Mouse (Mus musculus) lung, embryonic 14.5 days (tissue): ENCODE data around the gene Fhad1. TPM values are rescaled to one million over a fixed set of nuclear protein-coding genes. Genes with fewer than 3 reads are reported as not detected.

Experiments used
- ATAC-seq: fragments of 200-750 bp; cut with Nextera tagmentation; 2 replicates; pipeline ENCODE4 v1.8.0; 2017; ENCODE audit warnings: mild to moderate bottlenecking, moderate TSS enrichment, moderate library complexity; ENCODE audit not compliant: insufficient read depth
- DNase-seq: peaks from one replicate; pipeline ENCODE4 v3.0.0-alpha.2; 2015
- H3K27ac ChIP-seq: fragments of 300-500 bp; sonication (generic); 2 replicates; pipeline ENCODE4 v1.5.1; 2014; ENCODE audit warnings: low read depth, mild to moderate bottlenecking, moderate library complexity
- H3K27me3 ChIP-seq: fragments of 300-500 bp; sonication (generic); 2 replicates; pipeline ENCODE4 v1.6.1; 2014; ENCODE audit warnings: low read length, control low read depth; ENCODE audit not compliant: insufficient read depth
- H3K36me3 ChIP-seq: fragments of 300-500 bp; sonication (generic); 2 replicates; pipeline ENCODE4 v1.6.1; 2014; ENCODE audit warnings: control low read depth; ENCODE audit not compliant: insufficient read depth
- H3K4me1 ChIP-seq: fragments of 300-500 bp; sonication (generic); 2 replicates; pipeline ENCODE4 v1.6.1; 2014; ENCODE audit warnings: antibody characterized with exemption, control low read depth; ENCODE audit not compliant: insufficient read depth
- H3K4me2 ChIP-seq: fragments of 300-500 bp; sonication (generic); 2 replicates; pipeline ENCODE4 v1.6.1; 2014; ENCODE audit warnings: mild to moderate bottlenecking
- H3K4me3 ChIP-seq: fragments of 300-500 bp; sonication (generic); 2 replicates; pipeline ENCODE4 v1.5.1; 2014; ENCODE audit warnings: low read depth, low read length
- H3K9ac ChIP-seq: fragments of 300-500 bp; sonication (generic); 2 replicates; pipeline ENCODE4 v1.6.1; 2014
- H3K9me3 ChIP-seq: fragments of 300-500 bp; sonication (generic); 2 replicates; pipeline ENCODE4 v1.6.1; 2016; ENCODE audit warnings: low read depth, low read length, control low read depth
- CTCF ChIP-seq: IDR thresholded peaks from 2 replicates; pipeline ENCODE4 v1.5.1; 2016; ENCODE audit warnings: antibody characterized with exemption, low read depth
- WGBS: fragments of 180-500 bp; shearing (Covaris S2); extraction: QIAGEN DNeasy Blood & Tissue Kit; methylation state at CpG from one replicate; pipeline ENCODE4 v1.1.7; 2014; 5-methylcytosine and 5-hydroxymethylcytosine counted together
- polyA plus RNA-seq: library from polyadenylated mRNA; unstranded; fragments of >200 nt; fragmentation: Nextera tagmentation; extraction: Ambion mirVana; gene quantifications from 2 replicates; pipeline ENCODE4 v1.2.1, GENCODE M21; 2014

The Fhad1 gene
- polyA plus RNA-seq, 1 experiment from 2014 or later = 1.4 TPM

- H3K4me3 ChIP-seq = no peak overlapping the region
- DNase-seq (no peak), ATAC-seq (no peak)
- H3K9me3 ChIP-seq = no peaks in the 10 kb centered on the region
- no peak for TF ChIP-seq CTCF
- 94% methylated on average over 14 of the region's 14 CpGs for WGBS
- no peak overlapping the region for H3K9ac ChIP-seq
- H3K27me3 ChIP-seq = no peaks in the 10 kb centered on the region
- peaks cover 25% of the 10 kb centered on the region for H3K36me3 ChIP-seq
- H3K4me1 ChIP-seq = 0 out of 2 replicates have a peak, but pooled peaks cover 5% of the 10 kb centered on the region
- H3K27ac ChIP-seq = no peak overlapping the region
- no peak overlapping the region for H3K4me2 ChIP-seq
These were observed 155.5 kb downstream of the Fhad1 start for GRCm38 (mm10) chr4:141859351-141859750.

DNA sequence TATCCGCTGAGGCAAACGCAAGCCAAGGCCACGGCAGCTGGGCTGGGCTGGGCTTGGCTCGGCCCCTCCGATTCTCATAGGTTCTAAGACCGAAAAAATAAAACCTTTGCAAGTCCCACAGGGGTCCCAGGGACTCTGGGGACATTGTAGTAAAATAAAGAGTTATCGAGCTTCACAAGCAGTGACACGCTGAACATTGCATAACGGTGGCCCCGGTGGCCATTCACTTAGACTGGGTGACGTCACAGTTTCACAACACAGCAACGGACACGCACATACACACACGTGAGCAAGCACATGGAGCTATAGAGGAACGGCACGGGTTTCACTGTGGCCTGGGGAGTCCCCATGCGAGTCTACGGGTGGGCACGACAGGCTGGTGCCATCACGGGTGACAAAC lies 156.4 kb downstream of the Fhad1 start:
- ATAC-seq (no peak), DNase-seq (peak; percentile 61)
- no peak overlapping the region for H3K4me2 ChIP-seq
- no peak for TF ChIP-seq CTCF
- 0 out of 2 replicates have a peak, but pooled peaks cover 5% of the 10 kb centered on the region for H3K4me1 ChIP-seq
- H3K9ac ChIP-seq = no peak overlapping the region
- no peaks in the 10 kb centered on the region for H3K27me3 ChIP-seq
- H3K9me3 ChIP-seq = no peaks in the 10 kb centered on the region
- WGBS = 77% methylated on average over 20 of the region's 20 CpGs
- no peak overlapping the region for H3K4me3 ChIP-seq
- H3K36me3 ChIP-seq = peaks cover 25% of the 10 kb centered on the region
- H3K27ac ChIP-seq = peak overlapping the region; percentile 36; the same call in 1 of the 2 replicates

DNA sequence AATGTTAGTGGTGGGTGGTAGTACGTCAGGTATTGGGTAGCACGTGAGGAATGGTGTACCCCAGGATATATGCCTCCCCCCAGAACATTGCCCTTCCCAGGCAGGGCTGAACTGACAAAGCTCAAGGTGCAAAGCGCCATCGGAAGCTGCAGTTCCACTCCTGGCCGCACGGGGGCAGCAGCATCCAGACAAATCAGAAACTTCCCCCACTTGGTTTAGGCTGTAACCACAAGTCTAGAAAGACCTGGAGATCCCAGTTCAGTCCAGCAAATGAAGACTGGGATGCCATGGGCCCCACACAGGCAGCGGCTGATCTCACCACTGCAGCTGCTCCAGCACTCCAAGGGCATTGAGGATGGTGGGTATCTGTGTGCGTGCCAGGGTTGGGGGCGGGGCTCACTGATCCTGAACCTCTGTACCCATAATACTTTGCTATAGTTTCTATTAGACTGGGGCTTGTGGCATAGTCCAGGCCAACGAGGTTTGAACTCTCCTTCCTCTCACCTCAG lies 157.4 kb downstream of the Fhad1 start:
- no peaks in the 10 kb centered on the region for H3K27me3 ChIP-seq
- H3K4me3 ChIP-seq = no peak overlapping the region
- H3K4me1 ChIP-seq = 0 out of 2 replicates have a peak, but pooled peaks cover 5% of the 10 kb centered on the region
- H3K27ac ChIP-seq = no peak overlapping the region
- ATAC-seq = peak; percentile 80
- H3K9me3 ChIP-seq = no peaks in the 10 kb centered on the region
- no peak overlapping the region for H3K9ac ChIP-seq
- 16% methylated on average over 10 of the region's 10 CpGs for WGBS
- H3K4me2 ChIP-seq = no peak overlapping the region
- TF ChIP-seq CTCF = peak; percentile 99
- H3K36me3 ChIP-seq = peaks cover 25% of the 10 kb centered on the region
- DNase-seq = peak; percentile 91

DNA sequence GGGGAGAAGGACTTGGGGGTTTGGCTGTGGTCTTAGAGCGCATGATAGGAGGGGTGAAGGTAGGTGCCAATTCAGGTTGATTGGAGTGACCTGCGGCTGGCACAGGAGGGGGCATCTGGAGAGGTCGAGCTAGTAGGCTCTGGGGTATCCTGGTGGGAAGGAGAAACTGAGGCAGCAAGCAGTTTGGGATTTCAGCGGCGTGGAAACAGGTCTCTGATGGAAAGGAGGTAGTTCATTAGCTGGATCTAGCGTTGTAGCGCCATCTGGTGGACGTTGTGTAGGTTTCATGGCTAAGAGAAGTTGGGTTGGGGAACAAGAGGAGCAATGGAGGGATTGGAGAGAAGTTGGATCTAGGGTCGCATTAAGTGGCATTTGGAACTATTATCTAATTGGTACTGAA lies 161.4 kb downstream of the Fhad1 start:
- peak; percentile 78 for TF ChIP-seq CTCF
- 74% methylated on average over 9 of the region's 9 CpGs for WGBS

GRCm38 (mm10) chr4:141845999-141846398 lies 168.9 kb downstream of the Fhad1 start, which contains the start of gene Ctrc:
Gene Ctrc, minus strand, starts transcription at chr4:141846359.
- Histone ChIP-seq H3K27ac (no peak within 1 kb of the TSS), H3K4me3 (no peak within 1 kb of the TSS), H3K4me2 (no peak within 1 kb of the TSS), H3K27me3 (no peaks in the 10 kb centered on the region), H3K9ac (no peak within 1 kb of the TSS), H3K4me1 (no peaks in the 10 kb centered on the region), H3K9me3 (no peaks in the 10 kb centered on the region), H3K36me3 (no peaks in the 10 kb centered on the region)
- WGBS = 79% methylated on average over 6 of the region's 6 CpGs
- no peak for TF ChIP-seq CTCF
- no peak for ATAC-seq
- no peak for DNase-seq

More for the DNA sequence above, 161.4 kb downstream of the Fhad1 start:
- Histone ChIP-seq H3K36me3 (no peaks in the 10 kb centered on the region), H3K4me3 (no peak overlapping the region), H3K9ac (no peak overlapping the region), H3K4me1 (0 out of 2 replicates have a peak, but pooled peaks cover 5% of the 10 kb centered on the region), H3K27me3 (no peaks in the 10 kb centered on the region), H3K27ac (no peak overlapping the region), H3K4me2 (no peak overlapping the region), H3K9me3 (no peaks in the 10 kb centered on the region)
- DNase-seq (peak; percentile 73), ATAC-seq (no peak)

Other genes with a start within 250 kb of the Fhad1 start
- 3.5 and 4.2 TPM in 2 replicates for gene Dnajc16, start 224.2 kb downstream of the Fhad1 start, polyA plus RNA-seq
- gene Casp9, start 221.5 kb downstream of the Fhad1 start, polyA plus RNA-seq = 21.5 and 22.3 TPM in 2 replicates
- not detected in 2 replicates for gene Cela2a, start 188.9 kb downstream of the Fhad1 start, polyA plus RNA-seq
- gene Ctrc, start 168.7 kb downstream of the Fhad1 start, polyA plus RNA-seq = not detected in 2 replicates
- 56.5 and 64.6 TPM in 2 replicates for gene Efhd2, start 140.2 kb downstream of the Fhad1 start, polyA plus RNA-seq
- 17.1 and 20.7 TPM in 2 replicates for gene Tmem51, start 69.2 kb upstream of the Fhad1 start, polyA plus RNA-seq
- gene Kazn, start 224.3 kb upstream of the Fhad1 start, polyA plus RNA-seq = 12.8 and 14.1 TPM in 2 replicates